Mouse (Mus musculus) kidney, postnatal 10 days (tissue): Measurements from ENCODE around the gene Agap3.

Experiments used
- DNase-seq: peaks from one replicate; pipeline ENCODE4 v3.0.0; 2021; ENCODE audit warnings: mixed read lengths

Gene Agap3

GRCm38 (mm10) chr5:24452030-24452690, at the start of gene Agap3:
Gene Agap3, plus strand, starts transcription at chr5:24452177.
- DNase-seq = peak; percentile 66

GRCm38 (mm10) chr5:24404594-24405360, 47.2 kb upstream of the Agap3 start:
- no peak for DNase-seq

- DNase-seq = no peak
Measured at GRCm38 (mm10) chr5:24405389-24405876, 46.5 kb upstream of the Agap3 start.

GRCm38 (mm10) chr5:24408651-24409050, 43.3 kb upstream of the Agap3 start:
- DNase-seq = no peak

- DNase-seq = no peak
Measured at GRCm38 (mm10) chr5:24409466-24409865, 42.5 kb upstream of the Agap3 start.

GRCm38 (mm10) chr5:24412063-24412462, 39.9 kb upstream of the Agap3 start:
- no peak for DNase-seq

GRCm38 (mm10) chr5:24413042-24413693, 38.8 kb upstream of the Agap3 start, which contains the start of gene Asic3:
Gene Asic3, plus strand, starts transcription at chr5:24413392.
- peak; percentile 33 for DNase-seq

GRCm38 (mm10) chr5:24413938-24414337, 38.0 kb upstream of the Agap3 start:
- peak; percentile 31 for DNase-seq

GRCm38 (mm10) chr5:24416222-24416736, 35.7 kb upstream of the Agap3 start:
- peak; percentile 78 for DNase-seq

- DNase-seq = no peak
Measured at GRCm38 (mm10) chr5:24417587-24417986, 34.4 kb upstream of the Agap3 start.

- DNase-seq = no peak
Measured at GRCm38 (mm10) chr5:24420381-24420780, 31.6 kb upstream of the Agap3 start.

GRCm38 (mm10) chr5:24423129-24424003, 28.6 kb upstream of the Agap3 start, which contains the start of the genes Cdk5 and Slc4a2:
Gene Cdk5, minus strand, starts transcription at chr5:24423530.
Gene Slc4a2, plus strand, starts transcription at chr5:24423837.
- peak; percentile 99 for DNase-seq

- peak; percentile 43 for DNase-seq
Measured at GRCm38 (mm10) chr5:24424004-24424781, 27.8 kb upstream of the Agap3 start.

- peak; percentile 95 for DNase-seq
Measured at GRCm38 (mm10) chr5:24424861-24425411, 27.0 kb upstream of the Agap3 start.

GRCm38 (mm10) chr5:24425421-24426036, 26.4 kb upstream of the Agap3 start:
- no peak for DNase-seq

GRCm38 (mm10) chr5:24426037-24426432, 25.9 kb upstream of the Agap3 start:
- DNase-seq = peak; percentile 42

- peak; percentile 44 for DNase-seq
Measured at GRCm38 (mm10) chr5:24426556-24427284, 25.3 kb upstream of the Agap3 start.

- no peak for DNase-seq
Measured at GRCm38 (mm10) chr5:24427285-24427633, 24.7 kb upstream of the Agap3 start.

- peak; percentile 79 for DNase-seq
Measured at GRCm38 (mm10) chr5:24427981-24428402, 24.0 kb upstream of the Agap3 start.

- peak; percentile 40 for DNase-seq
Measured at GRCm38 (mm10) chr5:24428596-24428995, 23.4 kb upstream of the Agap3 start.
